Mouse (Mus musculus) forebrain, embryonic 15.5 days (tissue): ENCODE measurements around the gene Prdm9. TPM values are rescaled to one million over a fixed set of nuclear protein-coding genes. Genes with fewer than 3 reads are reported as not detected.
A peak's percentile ranks its signal among the peaks of the same experiment; 100 is the strongest.
"Not testable (repeated sequence)": the region's sequence is repeated elsewhere in the genome, so short reads cannot be mapped to it uniquely, and the experiment has no call there.

Experiments
- ATAC-seq: fragments of 200-750 bp; cut with Nextera tagmentation; replicated peaks from 2 replicates; pipeline ENCODE4 v1.8.0; 2017; ENCODE audit warnings: mild to moderate bottlenecking, moderate TSS enrichment, moderate library complexity
- H3K27ac ChIP-seq: fragments of 300-500 bp; sonication (generic); replicated peaks from 2 replicates; pipeline ENCODE4 v1.5.1; 2015; ENCODE audit warnings: mild to moderate bottlenecking, inconsistent platforms
- H3K27me3 ChIP-seq: fragments of 300-500 bp; sonication (generic); 2 replicates; pipeline ENCODE4 v1.6.1; 2015; ENCODE audit warnings: inconsistent platforms
- H3K36me3 ChIP-seq: fragments of 300-500 bp; sonication (generic); 2 replicates; pipeline ENCODE4 v1.6.1; 2015; ENCODE audit warnings: mild to moderate bottlenecking, inconsistent platforms
- H3K4me1 ChIP-seq: fragments of 300-500 bp; sonication (generic); 2 replicates; pipeline ENCODE4 v1.6.1; 2015; ENCODE audit warnings: inconsistent platforms
- H3K4me2 ChIP-seq: fragments of 300-500 bp; sonication (generic); replicated peaks from 2 replicates; pipeline ENCODE4 v1.6.1; 2015; ENCODE audit warnings: mild to moderate bottlenecking, inconsistent platforms
- H3K4me3 ChIP-seq: fragments of 300-500 bp; sonication (generic); 2 replicates; pipeline ENCODE4 v1.5.1; 2015; ENCODE audit warnings: mild to moderate bottlenecking, inconsistent platforms
- H3K9ac ChIP-seq: fragments of 300-500 bp; sonication (generic); replicated peaks from 2 replicates; pipeline ENCODE4 v1.6.1; 2015; ENCODE audit warnings: mild to moderate bottlenecking, inconsistent platforms
- H3K9me3 ChIP-seq: fragments of 300-500 bp; sonication (generic); 2 replicates; pipeline ENCODE4 v1.6.1; 2016; ENCODE audit warnings: inconsistent platforms
- WGBS: fragments of 180-500 bp; shearing (Covaris S2); methylation state at CpG from one replicate; pipeline ENCODE4 v1.1.7; 2015; ENCODE audit warnings: mixed read lengths; 5-methylcytosine and 5-hydroxymethylcytosine counted together
- polyA plus RNA-seq: library from polyadenylated mRNA; unstranded; fragments of >200 nt; fragmentation: Nextera tagmentation; extraction: Ambion mirVana; gene quantifications from 2 replicates; pipeline ENCODE4 v1.2.1, GENCODE M21; 2015

Gene Prdm9
- polyA plus RNA-seq, 1 experiment from 2014 or later = 1.4 TPM

DNA sequence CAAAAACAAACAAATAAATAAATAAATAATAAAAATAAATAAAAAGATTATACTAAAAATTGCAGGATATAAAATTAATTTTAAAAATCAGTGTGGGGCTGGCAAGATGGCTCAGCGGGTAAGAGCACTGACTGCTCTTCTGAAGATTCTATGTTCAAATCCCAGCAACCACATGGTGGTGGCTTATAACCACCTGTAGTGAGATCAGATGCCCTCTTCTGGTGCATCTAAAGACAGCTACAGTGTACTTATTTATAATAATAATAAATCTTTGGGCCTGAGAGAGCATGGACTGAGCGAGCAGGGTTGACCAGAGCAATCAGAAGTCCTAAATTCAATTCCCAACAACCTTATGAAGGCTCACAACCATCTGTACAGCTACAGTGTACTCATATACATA lies 4.2 kb downstream of the Prdm9 start:
- Histone ChIP-seq H3K27me3 (no peaks in the 10 kb centered on the region), H3K9ac (no peak overlapping the region), H3K4me3 (no peak overlapping the region), H3K36me3 (no peaks in the 10 kb centered on the region), H3K27ac (no peak overlapping the region), H3K4me1 (peaks cover 8% of the 10 kb centered on the region), H3K9me3 (no peaks in the 10 kb centered on the region), H3K4me2 (no peak overlapping the region)
- no peak for ATAC-seq
- WGBS = 89% methylated on average over 2 of the region's 2 CpGs

GRCm38 (mm10) chr17:15549713-15550112 lies 14.4 kb downstream of the Prdm9 start:
- Histone ChIP-seq H3K36me3 (no peaks in the 10 kb centered on the region), H3K4me3 (no peak overlapping the region), H3K4me2 (no peak overlapping the region), H3K9me3 (no peaks in the 10 kb centered on the region), H3K27me3 (no peaks in the 10 kb centered on the region), H3K9ac (no peak overlapping the region), H3K27ac (no peak overlapping the region), H3K4me1 (no peaks in the 10 kb centered on the region)
- no peak for ATAC-seq
- WGBS = 29% methylated on average over 1 of the region's 1 CpGs

DNA sequence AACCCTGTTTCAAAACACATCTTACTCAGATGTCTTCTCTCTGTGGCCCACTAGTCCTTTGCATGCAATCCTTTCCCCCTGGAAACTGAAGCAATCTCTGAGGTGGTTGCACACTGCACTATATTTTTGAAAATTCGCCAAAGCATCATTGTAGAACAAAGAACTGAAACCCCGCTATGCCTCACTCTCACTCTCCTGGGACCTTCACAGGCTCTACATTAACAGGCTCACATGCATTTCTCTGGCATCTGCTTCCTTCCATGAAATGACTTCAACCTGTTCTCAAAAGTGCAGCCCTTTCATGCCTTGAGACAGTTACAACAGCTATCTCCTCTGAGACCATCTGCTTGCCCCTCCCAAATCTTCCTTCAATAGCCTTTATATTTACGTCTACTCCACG lies 17.7 kb downstream of the Prdm9 start:
- Histone ChIP-seq H3K36me3 (no peaks in the 10 kb centered on the region), H3K9ac (no peak overlapping the region), H3K4me1 (no peaks in the 10 kb centered on the region), H3K27me3 (no peaks in the 10 kb centered on the region), H3K9me3 (no peaks in the 10 kb centered on the region), H3K27ac (no peak overlapping the region), H3K4me3 (no peak overlapping the region), H3K4me2 (no peak overlapping the region)
- 73% methylated on average over 4 of the region's 4 CpGs for WGBS
- no peak for ATAC-seq

- H3K9ac ChIP-seq, H3K9me3 ChIP-seq, H3K4me3 ChIP-seq, ATAC-seq, H3K4me2 ChIP-seq, H3K27me3 ChIP-seq, H3K36me3 ChIP-seq, H3K27ac ChIP-seq, H3K4me1 ChIP-seq: not testable (repeated sequence)
- 62% methylated on average over 4 of the region's 4 CpGs for WGBS
Measured at GRCm38 (mm10) chr17:15543868-15544267, 20.3 kb downstream of the Prdm9 start.

DNA sequence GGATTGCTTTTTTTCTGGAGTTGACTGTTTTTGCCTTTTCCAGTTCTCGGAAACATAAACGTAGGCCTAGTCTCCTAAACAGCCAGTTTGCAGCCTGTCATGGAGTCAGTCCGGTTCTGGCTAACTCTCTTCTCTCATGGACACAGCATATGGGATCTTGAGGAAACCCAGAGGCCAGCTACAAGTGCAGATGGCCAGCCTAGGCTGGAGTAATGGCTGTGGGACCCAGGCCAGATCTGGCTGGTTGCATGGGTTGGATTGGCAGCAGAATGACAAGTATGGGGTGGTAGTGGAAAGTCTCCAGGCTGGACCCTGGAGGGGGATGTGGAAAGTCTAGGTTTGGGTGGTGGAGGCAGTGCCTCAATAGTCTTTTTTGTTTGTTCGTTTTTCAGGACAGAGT lies 23.8 kb downstream of the Prdm9 start:
- H3K36me3 ChIP-seq = no peaks in the 10 kb centered on the region
- 81% methylated on average over 4 of the region's 4 CpGs for WGBS
- ATAC-seq = no peak
- H3K4me3 ChIP-seq = no peak overlapping the region
- no peak overlapping the region for H3K4me2 ChIP-seq
- no peak overlapping the region for H3K27ac ChIP-seq
- H3K9me3 ChIP-seq = no peaks in the 10 kb centered on the region
- H3K4me1 ChIP-seq = peaks cover 8% of the 10 kb centered on the region; the same call in 1 of the 2 replicates
- H3K9ac ChIP-seq = no peak overlapping the region
- 0 out of 2 replicates have a peak, but pooled peaks cover 2% of the 10 kb centered on the region for H3K27me3 ChIP-seq

GRCm38 (mm10) chr17:15536457-15536904 lies 27.7 kb downstream of the Prdm9 start:
- H3K36me3 ChIP-seq = no peaks in the 10 kb centered on the region
- peak overlapping the region; percentile 96 for H3K4me2 ChIP-seq
- peak overlapping the region; percentile 48 for H3K4me3 ChIP-seq
- peak; percentile 43; the same call in 1 of the 2 replicates for ATAC-seq
- under 1% methylated on average over 33 of the region's 33 CpGs for WGBS
- no peak overlapping the region for H3K27ac ChIP-seq
- H3K9me3 ChIP-seq = no peaks in the 10 kb centered on the region
- H3K4me1 ChIP-seq = peaks cover 8% of the 10 kb centered on the region; the same call in 1 of the 2 replicates
- peak overlapping the region; percentile 60 for H3K9ac ChIP-seq
- H3K27me3 ChIP-seq = 0 out of 2 replicates have a peak, but pooled peaks cover 2% of the 10 kb centered on the region

GRCm38 (mm10) chr17:15535943-15536342 lies 28.2 kb downstream of the Prdm9 start:
- Histone ChIP-seq H3K9ac (peak overlapping the region; percentile 60; the same call in 1 of the 2 replicates), H3K4me1 (peaks cover 8% of the 10 kb centered on the region; the same call in 1 of the 2 replicates), H3K27ac (no peak overlapping the region), H3K4me2 (peak overlapping the region; percentile 96), H3K27me3 (0 out of 2 replicates have a peak, but pooled peaks cover 2% of the 10 kb centered on the region), H3K4me3 (peak overlapping the region; percentile 48), H3K36me3 (no peaks in the 10 kb centered on the region), H3K9me3 (no peaks in the 10 kb centered on the region)
- no peak for ATAC-seq
- 13% methylated on average over 8 of the region's 8 CpGs for WGBS

- Histone ChIP-seq H3K4me3 (no peak overlapping the region), H3K36me3 (no peaks in the 10 kb centered on the region), H3K4me1 (peaks cover 8% of the 10 kb centered on the region; the same call in 1 of the 2 replicates), H3K27me3 (0 out of 2 replicates have a peak, but pooled peaks cover 2% of the 10 kb centered on the region), H3K9ac (no peak overlapping the region), H3K27ac (no peak overlapping the region), H3K4me2 (no peak overlapping the region), H3K9me3 (no peaks in the 10 kb centered on the region)
- no peak for ATAC-seq
- WGBS = 61% methylated on average over 11 of the region's 11 CpGs
Measured at GRCm38 (mm10) chr17:15535162-15535800, 28.9 kb downstream of the Prdm9 start.

GRCm38 (mm10) chr17:15530141-15530540 lies 34.0 kb downstream of the Prdm9 start:
- Histone ChIP-seq H3K4me1 (peaks cover 19% of the 10 kb centered on the region), H3K4me3 (no peak overlapping the region), H3K27me3 (no peaks in the 10 kb centered on the region), H3K4me2 (no peak overlapping the region), H3K9ac (no peak overlapping the region), H3K36me3 (peaks cover 4% of the 10 kb centered on the region; the same call in 1 of the 2 replicates), H3K9me3 (no peaks in the 10 kb centered on the region), H3K27ac (no peak overlapping the region)
- no peak for ATAC-seq
- WGBS = 2% methylated on average over 5 of the region's 5 CpGs

GRCm38 (mm10) chr17:15528887-15529286 lies 35.3 kb downstream of the Prdm9 start:
- no peak for ATAC-seq
- no peak overlapping the region for H3K27ac ChIP-seq
- H3K9ac ChIP-seq = no peak overlapping the region
- H3K27me3 ChIP-seq = no peaks in the 10 kb centered on the region
- peaks cover 19% of the 10 kb centered on the region for H3K4me1 ChIP-seq
- H3K4me3 ChIP-seq = no peak overlapping the region
- H3K9me3 ChIP-seq = no peaks in the 10 kb centered on the region
- 82% methylated on average over 2 of the region's 2 CpGs for WGBS
- H3K36me3 ChIP-seq = peaks cover 17% of the 10 kb centered on the region
- no peak overlapping the region for H3K4me2 ChIP-seq

GRCm38 (mm10) chr17:15527811-15528136 lies 36.4 kb downstream of the Prdm9 start:
- H3K27me3 ChIP-seq = no peaks in the 10 kb centered on the region
- WGBS = 55% methylated on average over 3 of the region's 3 CpGs
- peak; percentile 1; the same call in 1 of the 2 replicates for ATAC-seq
- H3K4me3 ChIP-seq = peak overlapping the region; percentile 90
- H3K4me2 ChIP-seq = peak overlapping the region; percentile 67
- H3K27ac ChIP-seq = peak overlapping the region; percentile 88; the same call in 1 of the 2 replicates
- peaks cover 24% of the 10 kb centered on the region for H3K36me3 ChIP-seq
- no peaks in the 10 kb centered on the region for H3K9me3 ChIP-seq
- H3K9ac ChIP-seq = peak overlapping the region; percentile 73
- peaks cover 19% of the 10 kb centered on the region for H3K4me1 ChIP-seq

GRCm38 (mm10) chr17:15526986-15527810 lies 37.0 kb downstream of the Prdm9 start, which contains the start of gene Pdcd2:
Gene Pdcd2 (minus strand): TSS chr17:15527301.
- Histone ChIP-seq H3K9me3 (no peaks in the 10 kb centered on the region), H3K4me1 (peaks cover 19% of the 10 kb centered on the region), H3K36me3 (peaks cover 30% of the 10 kb centered on the region), H3K27ac (peak within 1 kb of the TSS; percentile 88), H3K9ac (peak within 1 kb of the TSS; percentile 73), H3K4me2 (peak within 1 kb of the TSS; percentile 67), H3K27me3 (no peaks in the 10 kb centered on the region), H3K4me3 (peak within 1 kb of the TSS; percentile 90)
- ATAC-seq = peak; percentile 97
- WGBS = 2% methylated on average over 54 of the region's 55 CpGs
